Mouse (Mus musculus): ENCODE results near the gene 8030411F24Rik. TPM values are rescaled to one million over a fixed set of nuclear protein-coding genes. Genes with fewer than 3 reads are reported as not detected.

8030411F24Rik gene
- polyA plus RNA-seq, 1 experiment from 2014 or later, result not detected

GRCm38 (mm10) chr2:148798485-148798884 is 16.7 kb downstream of the 8030411F24Rik start, which contains the start of gene Cst8:
TSS of gene Cst8 (plus strand) at chr2:148798785.
- 92% methylated on average over 1 of the region's 1 CpGs for WGBS
- no peaks in the 10 kb centered on the region for H3K36me3 ChIP-seq
- H3K9me3 ChIP-seq, result no peaks in the 10 kb centered on the region
- H3K4me2 ChIP-seq, result no peak within 1 kb of the TSS
- no peak within 1 kb of the TSS for H3K9ac ChIP-seq
- H3K4me3 ChIP-seq, result no peak within 1 kb of the TSS
- H3K27me3 ChIP-seq, result no peaks in the 10 kb centered on the region
- no peaks in the 10 kb centered on the region for H3K4me1 ChIP-seq
- H3K27ac ChIP-seq, result no peak within 1 kb of the TSS
- no peak for ATAC-seq (ENCODE audit: insufficient number of reproducible peaks, insufficient read depth, low FRiP score, low TSS enrichment, low read depth)

- ATAC-seq (ENCODE audit: insufficient number of reproducible peaks, insufficient read depth, low FRiP score, low TSS enrichment, low read depth), result no peak
- Histone ChIP-seq H3K4me3 (no peak overlapping the region), H3K4me1 (no peaks in the 10 kb centered on the region), H3K27ac (no peak overlapping the region), H3K9ac (no peak overlapping the region), H3K36me3 (no peaks in the 10 kb centered on the region), H3K9me3 (no peaks in the 10 kb centered on the region), H3K27me3 (no peaks in the 10 kb centered on the region), H3K4me2 (no peak overlapping the region)
- WGBS, result 55% methylated on average over 3 of the region's 3 CpGs
Observed at GRCm38 (mm10) chr2:148801491-148801921, 19.7 kb downstream of the 8030411F24Rik start.

DNA sequence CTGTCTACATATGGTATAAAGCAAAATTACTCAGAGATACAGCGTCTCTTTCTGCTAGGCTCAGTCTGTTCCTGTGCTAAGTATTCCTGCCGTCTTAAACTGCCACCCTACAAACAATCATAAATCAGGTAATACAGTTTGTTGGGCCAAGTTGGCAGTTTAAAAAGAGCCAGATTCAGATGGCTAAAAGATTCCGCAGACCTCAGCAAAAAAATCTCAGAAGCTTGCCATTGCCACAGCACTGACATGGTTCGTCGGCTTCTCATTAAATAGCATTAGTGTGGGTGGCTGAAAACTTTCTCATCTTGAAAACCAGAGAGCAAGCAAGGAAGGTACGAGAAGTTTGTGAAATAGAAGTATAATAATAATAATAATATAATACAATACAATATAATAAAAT is 24.9 kb downstream of the 8030411F24Rik start:
- H3K9me3 ChIP-seq, result no peaks in the 10 kb centered on the region
- ATAC-seq (ENCODE audit: insufficient number of reproducible peaks, insufficient read depth, low FRiP score, low TSS enrichment, low read depth), result no peak
- H3K9ac ChIP-seq, result no peak overlapping the region
- no peak overlapping the region for H3K4me3 ChIP-seq
- WGBS, result 82% methylated on average over 6 of the region's 6 CpGs
- no peak overlapping the region for H3K27ac ChIP-seq
- H3K4me1 ChIP-seq, result no peaks in the 10 kb centered on the region
- H3K4me2 ChIP-seq, result no peak overlapping the region
- no peaks in the 10 kb centered on the region for H3K36me3 ChIP-seq
- H3K27me3 ChIP-seq, result no peaks in the 10 kb centered on the region

GRCm38 (mm10) chr2:148819909-148820308 is 38.1 kb downstream of the 8030411F24Rik start, which contains the start of gene Cst13:
TSS of gene Cst13 (plus strand) at chr2:148820081.
- no peak within 1 kb of the TSS for H3K4me3 ChIP-seq
- H3K9me3 ChIP-seq, result no peaks in the 10 kb centered on the region
- no peak within 1 kb of the TSS for H3K9ac ChIP-seq
- no peaks in the 10 kb centered on the region for H3K27me3 ChIP-seq
- H3K27ac ChIP-seq, result no peak within 1 kb of the TSS
- ATAC-seq (ENCODE audit: insufficient number of reproducible peaks, insufficient read depth, low FRiP score, low TSS enrichment, low read depth), result no peak
- H3K4me1 ChIP-seq, result no peaks in the 10 kb centered on the region
- H3K36me3 ChIP-seq, result no peaks in the 10 kb centered on the region
- no peak within 1 kb of the TSS for H3K4me2 ChIP-seq

- H3K27me3 ChIP-seq, result no peaks in the 10 kb centered on the region
- no peak for ATAC-seq (ENCODE audit: insufficient number of reproducible peaks, insufficient read depth, low FRiP score, low TSS enrichment, low read depth)
- no peak overlapping the region for H3K4me3 ChIP-seq
- H3K27ac ChIP-seq, result no peak overlapping the region
- no peak overlapping the region for H3K4me2 ChIP-seq
- no peaks in the 10 kb centered on the region for H3K4me1 ChIP-seq
- no peaks in the 10 kb centered on the region for H3K36me3 ChIP-seq
- no peak overlapping the region for H3K9ac ChIP-seq
- WGBS, result 73% methylated on average over 1 of the region's 1 CpGs
- no peaks in the 10 kb centered on the region for H3K9me3 ChIP-seq
Observed at GRCm38 (mm10) chr2:148825986-148826385, 44.2 kb downstream of the 8030411F24Rik start.

DNA sequence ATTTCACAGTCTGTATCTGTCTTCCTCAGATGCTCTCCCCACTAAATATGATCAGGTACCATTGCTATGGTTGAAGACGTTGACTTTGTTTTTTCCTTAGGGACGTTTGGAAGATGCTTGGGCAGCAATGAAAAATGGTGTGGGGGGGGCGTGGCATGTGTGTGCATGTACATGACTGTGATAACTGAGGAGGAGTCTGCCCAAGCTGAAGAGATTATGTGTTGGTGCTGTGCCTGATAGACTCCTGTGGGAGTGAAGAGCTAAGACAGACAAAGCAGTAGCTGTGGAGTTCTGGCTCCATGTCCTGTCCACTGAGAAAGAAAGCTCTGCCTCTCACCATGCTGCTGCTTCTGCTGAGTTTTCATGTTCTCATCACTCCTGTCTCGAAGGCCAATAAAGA is 53.1 kb downstream of the 8030411F24Rik start, which contains the start of gene Cst9:
Gene Cst9, plus strand, starts transcription at position 236 of the 400 bp plus-strand sequence.
- Histone ChIP-seq H3K4me1 (no peaks in the 10 kb centered on the region), H3K4me3 (no peak within 1 kb of the TSS), H3K9me3 (no peaks in the 10 kb centered on the region), H3K9ac (no peak within 1 kb of the TSS), H3K27ac (no peak within 1 kb of the TSS), H3K27me3 (no peaks in the 10 kb centered on the region), H3K4me2 (no peak within 1 kb of the TSS), H3K36me3 (no peaks in the 10 kb centered on the region)
- 61% methylated on average over 4 of the region's 4 CpGs for WGBS
- ATAC-seq (ENCODE audit: insufficient number of reproducible peaks, insufficient read depth, low FRiP score, low TSS enrichment, low read depth), result no peak

Other genes starting within 250 kb of the 8030411F24Rik start
- gene Nxt1, start 109.4 kb upstream of the 8030411F24Rik start, polyA plus RNA-seq (2015; fragmentation: Nextera tagmentation; extraction: Ambion mirVana), result 105 and 108 TPM in 2 replicates
- gene Gzf1, start 101.0 kb upstream of the 8030411F24Rik start, polyA plus RNA-seq (2015; fragmentation: Nextera tagmentation; extraction: Ambion mirVana), result 21.2 and 21.6 TPM in 2 replicates
- 4.2 and 5.4 TPM in 2 replicates for gene Napb, start 49.5 kb upstream of the 8030411F24Rik start, polyA plus RNA-seq (2015; fragmentation: Nextera tagmentation; extraction: Ambion mirVana)
- gene Cstl1, start 31.7 kb upstream of the 8030411F24Rik start, polyA plus RNA-seq (2015; fragmentation: Nextera tagmentation; extraction: Ambion mirVana), result not detected in 2 replicates
- not detected in 2 replicates for gene Cst11, start 10.5 kb upstream of the 8030411F24Rik start, polyA plus RNA-seq (2015; fragmentation: Nextera tagmentation; extraction: Ambion mirVana)
- gene Cst12, start 7.4 kb downstream of the 8030411F24Rik start, polyA plus RNA-seq (2015; fragmentation: Nextera tagmentation; extraction: Ambion mirVana), result not detected in 2 replicates
- gene Cst8, start 16.8 kb downstream of the 8030411F24Rik start, polyA plus RNA-seq (2015; fragmentation: Nextera tagmentation; extraction: Ambion mirVana), result 0.32 TPM in 1 of 2 replicates, not detected in the other
- gene Cst13, start 38.1 kb downstream of the 8030411F24Rik start, polyA plus RNA-seq (2015; fragmentation: Nextera tagmentation; extraction: Ambion mirVana), result not detected in 2 replicates
- not detected in 2 replicates for gene Cst9, start 53.1 kb downstream of the 8030411F24Rik start, polyA plus RNA-seq (2015; fragmentation: Nextera tagmentation; extraction: Ambion mirVana)
- not detected in 2 replicates for gene 9230104L09Rik, start 83.0 kb downstream of the 8030411F24Rik start, polyA plus RNA-seq (2015; fragmentation: Nextera tagmentation; extraction: Ambion mirVana)
- gene Cst3, start 93.7 kb downstream of the 8030411F24Rik start, polyA plus RNA-seq (2015; fragmentation: Nextera tagmentation; extraction: Ambion mirVana), result 344 and 387 TPM in 2 replicates
- gene Gm1330, start 221.2 kb downstream of the 8030411F24Rik start, polyA plus RNA-seq (2015; fragmentation: Nextera tagmentation; extraction: Ambion mirVana), result not detected in 2 replicates
- not detected in 2 replicates for gene Gm10750, start 235.2 kb downstream of the 8030411F24Rik start, polyA plus RNA-seq (2015; fragmentation: Nextera tagmentation; extraction: Ambion mirVana)

All from embryonic facial prominence, embryonic 13.5 days (tissue).